Mouse (Mus musculus) left cerebral cortex, adult 11 months (tissue): Measurements from ENCODE around the gene Sgpp2.

Experiments used
- DNase-seq: peaks from one replicate; pipeline ENCODE4 v3.0.0; 2022; ENCODE audit warnings: low spot score

Sgpp2 gene

DNA sequence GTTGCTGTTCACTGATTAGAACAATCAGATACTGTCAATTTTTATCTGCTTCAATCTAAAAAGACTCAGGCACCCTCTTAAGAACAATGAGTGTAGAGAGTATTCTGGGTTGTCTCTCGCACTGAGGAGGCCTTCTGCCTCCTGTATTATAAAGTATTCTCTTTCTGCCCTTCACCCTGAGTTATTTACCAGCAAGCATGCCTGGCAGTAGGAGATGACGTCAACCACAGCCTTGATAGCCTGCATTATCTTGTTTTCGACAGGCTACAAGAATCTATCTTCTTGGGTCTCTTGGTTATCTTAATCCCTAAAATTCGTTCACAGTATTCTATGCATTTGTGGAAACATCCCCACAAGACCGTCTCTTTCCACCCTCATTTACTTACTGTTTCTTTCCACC is 29.8 kb downstream of the Sgpp2 start:
- DNase-seq: no peak

DNA sequence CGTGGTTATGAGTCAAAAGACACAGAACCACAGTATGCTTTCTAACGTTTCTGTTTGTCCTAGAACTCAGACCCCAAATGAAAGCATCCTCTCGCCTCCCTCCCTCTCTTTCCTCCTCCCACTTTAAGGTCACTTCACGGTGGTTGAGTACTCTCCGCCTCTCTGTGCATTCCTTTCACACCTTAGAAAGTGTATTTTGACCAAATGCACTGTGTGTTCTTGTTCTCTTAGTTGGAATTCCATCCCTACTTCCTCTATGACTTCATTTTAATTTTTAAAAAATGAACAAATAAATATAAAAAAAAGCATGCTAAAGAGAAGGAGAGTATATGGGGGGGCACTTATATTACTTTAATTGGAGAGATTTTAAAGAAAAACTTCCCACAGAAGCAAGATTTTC is 30.4 kb downstream of the Sgpp2 start:
- no peak for DNase-seq

DNA sequence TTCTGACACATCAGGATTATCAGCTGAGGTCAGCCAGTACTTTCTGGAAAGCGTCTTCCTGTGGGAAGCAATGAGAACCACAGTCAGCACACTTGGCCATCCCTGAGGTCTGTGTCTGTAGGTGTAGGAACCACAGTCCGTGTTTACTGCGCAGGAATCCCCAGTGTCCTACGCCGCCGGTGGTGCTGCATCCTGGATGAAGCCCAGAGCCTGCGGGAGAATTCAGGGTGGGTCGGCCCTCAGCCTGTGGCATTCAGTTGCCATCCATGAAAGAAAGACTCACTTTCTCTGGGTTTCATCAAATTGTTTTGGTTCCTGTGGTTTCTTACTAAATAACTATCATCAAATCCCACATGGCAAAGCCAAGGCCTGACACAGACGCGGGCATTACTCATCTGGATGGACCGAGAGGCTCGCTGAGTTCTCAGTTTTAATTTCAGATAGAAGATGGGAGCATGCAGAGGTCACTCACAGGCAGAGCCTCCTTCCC is 37.2 kb downstream of the Sgpp2 start:
- no peak for DNase-seq

DNA sequence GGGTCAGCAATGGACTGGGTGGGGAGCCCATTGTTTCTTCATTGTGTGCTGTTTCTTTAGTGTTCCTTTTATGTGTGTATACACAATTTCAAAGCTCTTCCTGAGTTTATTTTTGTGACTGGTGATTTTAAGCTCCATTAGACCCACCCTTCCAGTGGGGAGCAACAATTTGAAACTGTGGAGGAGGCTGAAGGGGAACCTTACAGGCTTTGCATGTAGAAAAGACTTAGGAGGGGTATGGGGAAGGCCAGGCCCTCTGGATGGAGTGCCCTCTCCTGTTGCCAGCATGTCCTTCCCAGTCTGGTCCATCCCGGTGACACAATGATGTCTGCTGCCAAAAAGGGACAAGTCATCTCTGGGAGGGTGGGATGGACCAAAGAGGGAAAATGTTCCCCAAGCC is 39.1 kb downstream of the Sgpp2 start:
- no peak for DNase-seq

DNA sequence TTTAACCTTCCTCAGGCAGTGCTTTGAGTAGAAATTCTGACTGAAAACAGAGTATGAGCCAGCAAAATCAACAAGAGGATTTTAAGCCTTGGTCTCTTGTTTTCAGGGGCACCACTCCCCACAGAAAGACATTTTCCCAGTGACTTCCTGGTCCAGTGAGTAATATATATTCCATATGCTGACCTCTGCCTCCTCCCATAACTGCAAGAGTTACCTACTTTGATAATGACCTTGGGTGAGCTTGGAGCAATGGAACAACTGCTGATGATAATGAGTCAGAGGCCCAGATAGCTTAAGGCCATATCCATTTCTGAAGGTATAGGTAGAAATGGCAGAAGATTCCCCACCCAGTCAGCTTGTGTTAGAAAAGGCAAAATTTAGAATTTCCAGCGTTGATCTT is 43.1 kb downstream of the Sgpp2 start:
- DNase-seq: no peak

DNA sequence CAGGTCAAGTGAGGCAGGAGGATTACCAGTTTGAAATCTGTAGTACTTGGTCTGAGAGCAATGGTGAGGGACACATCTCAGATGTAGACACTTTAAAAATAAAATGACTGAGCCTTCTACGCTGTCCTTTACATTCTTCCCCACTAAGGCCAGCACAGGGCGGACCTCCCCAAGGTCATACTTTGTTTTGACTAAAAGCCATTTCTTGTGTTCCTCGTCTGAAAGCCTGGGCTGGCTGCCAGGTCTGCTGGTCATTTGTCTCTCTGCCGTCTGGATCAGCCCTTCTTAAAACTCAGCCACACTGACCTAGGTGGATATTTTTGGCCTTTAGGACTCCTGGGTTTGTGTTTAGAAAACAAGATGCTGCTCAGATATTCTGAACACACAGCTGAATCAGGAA is 45.0 kb downstream of the Sgpp2 start:
- DNase-seq: no peak

DNA sequence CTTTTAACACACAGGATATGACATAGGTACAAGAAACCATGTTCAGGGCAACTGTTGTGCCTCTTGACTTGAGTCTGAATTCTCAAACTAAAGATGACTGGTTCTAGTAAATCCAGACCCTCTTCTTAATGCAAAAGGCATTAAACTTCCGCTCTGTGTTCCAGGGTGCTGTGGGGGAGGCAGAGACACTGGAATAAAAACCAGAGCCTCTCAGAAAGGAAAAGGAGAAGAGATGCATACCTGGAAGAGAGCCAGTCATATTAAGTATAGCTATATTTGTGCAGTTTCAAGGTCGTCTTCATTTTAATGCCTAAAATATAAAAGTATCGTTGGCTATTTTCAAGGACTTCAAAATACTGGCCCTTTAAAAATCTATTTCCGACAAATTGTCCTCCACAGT is 47.3 kb downstream of the Sgpp2 start:
- no peak for DNase-seq

DNA sequence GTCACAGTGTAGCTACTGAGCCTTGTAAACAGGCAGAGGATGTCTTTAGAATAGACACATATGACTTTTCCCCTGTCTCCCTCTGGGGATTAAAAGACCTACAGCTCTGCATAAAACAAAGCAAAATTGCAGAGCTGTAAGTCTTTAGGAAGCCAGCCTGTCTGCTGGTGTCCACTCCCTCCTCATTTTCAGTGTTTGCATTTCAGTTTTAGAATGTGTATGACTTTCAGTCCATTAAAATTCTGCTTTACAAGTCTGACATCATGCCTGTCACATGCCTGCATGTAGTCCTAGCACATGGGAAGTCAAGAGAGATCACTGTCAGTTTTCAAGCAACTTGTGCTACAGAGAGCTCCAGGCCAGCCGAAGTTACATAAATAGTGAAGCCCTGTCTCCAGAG is 47.7 kb downstream of the Sgpp2 start:
- no peak for DNase-seq

DNA sequence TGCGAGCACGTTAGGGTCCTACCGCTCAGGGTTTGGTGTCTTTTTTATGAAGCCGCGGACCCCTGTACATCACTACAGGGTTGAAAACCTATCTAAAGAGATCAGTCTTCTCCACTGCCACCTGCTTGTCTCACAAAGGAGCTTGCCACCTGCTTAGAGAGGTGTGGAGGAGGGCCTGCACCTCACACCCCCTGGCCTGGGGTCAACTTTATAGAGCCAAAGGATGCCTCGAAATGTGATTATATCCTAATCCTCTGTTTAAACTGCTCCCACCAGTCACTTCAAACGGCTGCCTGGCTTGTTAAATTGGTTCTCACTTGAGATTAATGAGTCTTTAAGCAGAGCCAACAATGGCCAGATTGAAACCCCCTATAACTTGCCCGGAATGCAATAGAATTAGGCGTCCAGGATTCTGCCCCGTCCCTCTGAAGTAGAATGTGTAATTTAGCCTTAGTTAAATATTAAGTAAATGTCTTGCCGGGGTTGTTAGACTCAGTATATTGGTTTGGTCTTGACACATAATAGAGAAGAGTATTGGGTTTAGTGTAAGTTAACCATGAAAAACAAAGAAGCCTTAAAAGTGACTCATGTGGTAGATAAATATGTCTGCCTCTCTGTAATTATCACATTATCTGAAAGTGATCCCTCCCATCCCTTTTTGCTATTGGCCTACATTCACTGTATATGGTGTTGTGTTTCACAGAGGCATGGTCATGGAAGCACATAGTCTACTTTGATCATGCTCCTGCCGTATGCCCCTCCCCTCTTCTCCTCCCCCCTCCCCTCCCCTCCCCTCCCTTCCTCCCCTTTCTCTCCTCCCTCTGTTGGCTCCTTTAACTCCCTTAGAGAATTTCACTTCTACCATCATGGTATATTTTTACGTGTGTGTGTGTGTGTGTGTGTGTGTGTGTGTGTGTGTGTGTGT is 54.1 kb downstream of the Sgpp2 start:
- no peak for DNase-seq

DNA sequence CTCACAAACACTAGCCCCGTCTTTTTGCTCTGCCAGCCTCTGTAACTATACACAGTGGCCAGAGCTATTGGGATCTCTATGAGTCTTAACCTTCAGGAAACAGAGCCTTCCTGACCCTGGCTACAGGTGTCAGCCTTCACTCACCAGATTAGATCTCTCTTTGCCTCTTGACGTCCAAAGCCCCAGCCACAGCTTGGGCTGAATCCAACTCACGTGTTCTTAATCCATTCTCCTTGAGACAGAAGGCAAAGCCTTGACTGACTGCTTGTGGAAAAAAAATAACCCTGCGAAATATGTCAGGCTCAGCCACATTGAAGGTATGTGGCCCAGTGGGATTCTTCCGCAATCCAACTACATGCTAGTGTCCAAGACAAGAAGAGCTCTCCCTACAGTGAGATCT is 57.7 kb downstream of the Sgpp2 start:
- DNase-seq: no peak

DNA sequence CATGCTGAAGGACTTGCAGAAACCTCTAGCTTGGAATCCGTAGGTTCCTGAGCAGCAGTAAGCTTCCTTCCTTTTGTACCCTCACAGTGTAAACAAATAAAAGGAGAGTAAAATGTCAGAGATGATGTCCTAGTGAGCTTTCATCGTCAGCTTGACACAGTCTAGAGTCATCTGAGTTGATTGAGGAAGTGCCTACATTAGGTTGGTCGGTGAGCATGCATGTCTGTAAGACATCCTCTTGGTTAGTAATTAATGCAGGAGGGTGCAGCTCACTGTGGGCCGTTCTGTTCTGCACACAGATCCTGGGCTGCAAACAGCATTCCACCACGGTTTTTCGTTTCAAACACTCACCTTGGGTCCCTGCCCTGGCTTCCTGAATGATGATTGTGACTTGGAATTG is 60.0 kb downstream of the Sgpp2 start:
- DNase-seq: no peak

DNA sequence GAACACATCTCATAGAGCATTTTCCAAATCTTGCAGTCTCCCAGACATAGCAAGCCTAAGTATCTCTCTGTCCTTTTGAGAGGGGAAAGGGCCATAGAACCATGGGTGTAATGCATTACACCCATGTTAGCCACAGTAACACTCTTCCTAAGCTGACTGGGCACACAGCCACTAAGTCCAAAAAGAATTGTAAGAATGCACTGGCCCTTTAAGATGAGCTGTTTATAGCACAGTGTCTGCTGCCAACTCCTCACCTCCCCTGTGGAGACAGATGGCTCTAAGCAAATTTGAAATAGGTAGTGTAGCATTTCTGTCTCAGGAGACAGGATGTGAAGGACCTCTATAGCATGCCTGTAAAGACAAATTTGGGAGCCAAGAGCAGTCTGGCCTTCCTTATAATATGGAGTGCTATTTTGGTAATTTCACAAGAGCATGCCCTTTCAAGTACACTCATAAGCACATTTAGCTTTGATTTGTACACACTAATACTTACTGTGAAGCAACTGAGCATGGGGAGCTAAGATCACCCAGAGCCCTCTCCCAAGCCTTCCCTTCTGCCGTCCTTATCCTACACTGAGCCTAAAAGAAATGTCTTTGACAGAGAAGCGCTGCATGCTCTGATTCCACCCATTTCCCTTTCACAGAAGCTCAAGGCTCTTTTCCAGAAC is 61.6 kb downstream of the Sgpp2 start:
- DNase-seq: peak; percentile 39

DNA sequence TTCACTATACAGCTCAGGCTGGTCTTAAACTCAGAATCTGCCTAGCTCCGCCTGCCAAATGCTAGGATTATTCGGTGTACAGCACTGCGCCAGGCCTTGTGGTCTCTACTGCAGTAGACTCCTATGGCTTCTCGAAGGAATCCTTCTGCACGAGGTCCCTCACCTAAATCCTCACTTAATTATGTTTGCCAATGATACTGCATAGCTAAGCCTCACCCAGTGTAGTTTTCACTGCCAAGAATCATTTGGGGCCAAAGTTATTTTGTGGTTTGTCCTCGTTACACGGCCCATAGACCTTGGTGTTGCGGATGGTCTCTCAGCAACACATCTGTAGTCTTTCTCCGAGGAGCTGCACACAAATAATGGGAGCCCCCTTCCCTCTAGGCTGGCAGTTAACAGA is 62.2 kb downstream of the Sgpp2 start:
- DNase-seq: no peak

DNA sequence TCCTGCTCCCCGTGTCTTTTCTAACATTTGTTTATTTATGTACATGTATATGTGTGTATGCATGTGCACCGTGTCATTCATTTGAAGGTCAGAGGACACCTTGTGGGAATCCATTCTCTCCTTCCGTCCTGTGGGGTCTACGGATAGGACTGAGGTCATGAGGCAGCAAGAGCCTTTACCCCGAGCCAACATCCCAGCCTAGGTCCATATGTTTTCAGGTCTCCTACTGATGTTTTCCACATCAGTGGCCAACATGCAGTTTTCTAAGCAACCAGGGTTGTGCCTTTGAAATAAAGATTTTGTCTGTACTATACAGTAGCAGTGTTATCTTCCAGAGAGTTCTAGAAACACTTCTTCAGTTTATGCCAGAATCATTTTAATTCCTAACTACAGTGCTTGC is 63.7 kb downstream of the Sgpp2 start:
- no peak for DNase-seq

DNA sequence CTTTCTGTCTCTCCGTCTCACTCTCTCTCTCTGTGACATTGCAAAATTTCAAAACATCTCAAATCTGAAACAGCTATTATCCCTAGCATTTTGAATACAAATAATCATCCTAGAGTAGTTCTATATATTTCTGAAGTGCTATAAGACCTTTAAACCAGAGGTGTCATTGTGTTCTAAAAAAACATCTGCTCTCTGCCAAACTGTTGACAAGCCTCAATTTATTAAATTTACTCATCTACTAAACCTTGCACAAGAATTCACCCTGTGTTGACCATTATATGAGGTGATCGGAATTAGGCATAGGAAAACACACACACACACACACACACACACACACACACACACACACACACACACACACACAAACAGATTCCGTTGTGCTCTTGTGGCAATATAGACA is 64.9 kb downstream of the Sgpp2 start:
- no peak for DNase-seq

DNA sequence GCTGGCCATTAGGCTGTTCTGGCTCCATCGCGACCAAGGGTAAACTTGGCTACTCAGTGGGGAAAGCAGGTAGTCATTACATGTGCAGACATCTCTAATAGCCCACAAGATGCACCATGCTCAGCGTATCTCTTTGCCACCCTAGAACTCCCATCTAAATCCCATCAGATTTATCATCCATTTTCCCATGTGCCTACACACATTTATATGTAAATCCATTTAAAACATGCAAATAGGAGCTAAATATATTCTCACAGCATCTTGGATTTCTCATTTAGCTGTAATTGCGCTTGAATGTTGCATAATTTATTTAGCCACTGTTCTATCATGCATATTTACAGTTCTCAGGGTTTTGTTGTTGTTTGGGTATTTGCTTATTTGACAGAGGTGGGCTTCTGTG is 70.8 kb downstream of the Sgpp2 start:
- no peak for DNase-seq

DNA sequence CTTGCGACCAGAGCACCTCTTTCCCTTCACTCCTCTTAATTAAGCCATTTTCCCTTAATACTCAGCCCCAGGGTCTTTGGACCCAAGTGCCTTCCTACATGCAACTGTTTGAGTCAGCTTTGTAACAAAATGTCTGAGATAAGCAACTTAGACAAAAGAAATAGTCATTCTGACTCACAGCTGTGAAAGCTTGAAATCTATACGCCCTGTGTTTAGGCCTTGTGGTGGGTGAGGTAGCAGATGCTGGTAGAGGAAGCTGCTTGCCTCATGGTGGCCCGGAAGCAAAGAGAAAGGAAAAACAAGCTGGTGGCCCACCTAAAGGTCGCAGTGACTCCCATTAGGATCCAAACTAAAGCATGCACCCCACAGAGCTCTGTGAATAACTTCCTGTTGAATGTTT is 77.7 kb downstream of the Sgpp2 start:
- DNase-seq: no peak

DNA sequence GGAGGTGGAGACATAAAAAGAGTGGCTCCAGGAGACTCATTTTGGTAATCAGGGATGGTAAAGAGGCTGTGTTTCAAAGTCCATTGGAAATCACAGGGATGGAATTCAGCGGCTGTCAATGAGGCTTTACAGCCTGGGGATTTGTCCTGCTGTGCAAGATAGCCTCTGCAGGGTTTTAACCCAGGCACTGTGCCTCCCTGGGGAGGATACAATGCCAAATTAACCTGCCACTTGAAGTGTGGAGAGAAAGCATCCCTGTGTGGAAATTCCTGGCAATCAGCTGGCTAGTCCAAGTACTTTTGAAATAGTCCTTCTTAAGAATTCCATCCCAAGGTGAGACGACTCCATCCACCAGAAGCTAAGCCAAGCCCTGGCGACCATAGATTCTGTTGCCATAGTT is 78.7 kb downstream of the Sgpp2 start:
- DNase-seq: no peak

DNA sequence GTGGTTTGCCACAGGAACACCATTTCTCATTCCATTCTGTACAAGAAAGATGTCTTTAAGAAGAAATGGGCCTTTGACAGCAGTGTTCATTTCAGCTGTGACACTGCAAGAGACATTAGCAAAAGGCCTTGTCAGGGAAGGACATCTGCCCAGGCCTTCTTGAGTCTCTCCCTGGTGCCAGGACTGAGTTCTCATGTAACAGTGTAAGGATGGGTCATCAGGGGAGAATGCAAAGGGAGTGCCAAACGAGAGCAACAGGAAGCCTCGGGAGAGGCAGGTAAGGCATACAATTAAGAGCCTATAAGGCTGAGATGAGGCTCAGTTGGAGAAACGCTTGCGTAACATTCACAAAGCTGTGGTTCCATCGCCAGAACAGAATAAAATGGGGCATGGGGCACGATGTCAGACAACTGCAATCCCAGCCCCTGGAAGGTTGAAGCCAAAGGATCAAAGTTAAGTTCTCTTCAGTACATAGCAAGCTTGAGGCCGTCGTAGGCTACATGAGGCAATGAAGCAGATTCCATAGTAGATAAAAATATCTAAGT is 85.1 kb downstream of the Sgpp2 start:
- no peak for DNase-seq

DNA sequence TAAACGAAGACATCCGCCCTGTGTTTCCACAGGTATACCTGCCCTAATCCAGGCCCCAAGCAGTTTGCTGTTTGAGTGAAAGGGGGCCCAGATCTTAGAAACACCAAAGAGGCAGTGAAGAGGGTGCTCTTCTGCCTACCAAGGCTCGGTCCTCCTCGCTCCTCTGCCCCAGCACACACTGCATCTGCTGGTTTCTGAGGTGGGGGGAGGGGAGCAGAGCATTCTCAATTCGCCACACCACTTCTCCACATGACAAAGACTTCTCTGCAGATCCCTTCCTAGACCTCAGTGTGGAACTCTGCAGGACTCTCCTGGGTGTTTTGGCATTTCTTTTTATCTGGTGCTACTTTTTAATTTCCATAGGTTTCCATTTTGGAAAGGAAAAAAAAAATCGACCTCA is 85.6 kb downstream of the Sgpp2 start:
- DNase-seq: no peak

DNA sequence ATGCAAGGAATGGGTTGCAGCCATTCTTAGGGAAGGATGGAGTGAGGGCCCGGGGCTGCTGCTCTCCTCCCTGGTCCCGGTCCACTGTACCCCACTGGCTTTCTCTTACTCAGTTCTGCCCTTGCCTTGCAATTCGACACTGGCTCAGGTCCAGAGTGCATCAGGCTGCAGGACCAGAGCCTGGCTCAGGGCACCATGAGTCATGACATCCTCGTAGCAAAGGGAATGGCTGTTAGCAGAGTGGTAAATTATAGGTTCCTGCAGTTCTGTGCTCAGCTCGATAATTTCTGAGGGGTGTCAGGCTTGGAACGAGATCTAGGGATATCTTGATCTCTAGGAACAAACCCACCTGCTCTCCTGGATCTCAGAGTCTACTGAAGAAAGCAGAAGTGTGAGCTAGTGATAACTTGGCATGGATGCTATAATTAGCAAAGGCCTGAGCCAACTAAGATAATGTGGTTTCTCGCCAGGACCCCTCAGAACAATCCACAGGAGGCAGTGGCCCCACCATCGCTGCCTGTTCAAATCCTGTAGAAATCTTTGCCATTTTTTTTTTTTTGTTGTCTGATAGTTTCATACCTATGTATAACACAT is 86.3 kb downstream of the Sgpp2 start:
- DNase-seq: no peak

DNA sequence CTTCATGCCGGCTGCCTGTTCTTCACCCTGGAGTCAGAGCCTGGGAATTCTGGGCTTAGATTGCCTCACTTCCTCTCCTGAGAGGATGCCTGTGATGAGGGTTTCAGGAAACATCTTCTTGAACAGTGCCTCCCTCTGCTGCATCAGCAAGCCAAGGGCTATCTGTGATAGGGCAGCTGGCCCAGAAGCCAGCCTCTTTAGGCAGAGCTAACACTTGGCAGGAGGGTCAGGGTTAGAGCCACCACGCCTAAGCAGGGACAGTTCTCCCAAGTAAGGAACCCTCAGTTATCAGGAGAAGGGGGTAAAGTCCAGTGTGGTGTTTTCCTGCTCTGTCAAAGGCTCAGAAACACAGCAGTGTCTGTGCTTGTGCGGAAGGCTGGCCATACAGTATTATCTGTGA is 89.6 kb downstream of the Sgpp2 start:
- DNase-seq: no peak

DNA sequence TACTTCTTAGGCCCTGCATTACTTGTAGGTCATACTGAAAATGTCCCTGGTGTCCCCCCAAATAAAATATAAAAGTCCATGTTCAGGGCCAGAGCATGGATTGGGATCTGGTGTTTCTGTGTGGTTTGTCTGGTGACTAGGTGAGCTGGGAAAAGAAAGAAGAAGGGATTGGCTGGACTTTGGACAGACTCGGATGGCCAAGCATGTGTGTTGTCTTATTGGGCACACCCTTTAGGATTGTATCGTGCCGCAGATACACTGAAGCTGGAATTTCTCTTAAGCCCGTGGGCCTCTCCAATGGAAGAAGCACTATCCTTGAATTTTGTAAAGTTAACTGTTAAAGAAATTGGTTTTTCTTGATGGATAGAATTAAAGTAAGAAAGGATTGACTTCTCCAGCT is 91.3 kb downstream of the Sgpp2 start:
- DNase-seq: no peak
